Mouse (Mus musculus) neural tube, embryonic 11.5 days (tissue): ENCODE results near the gene Jmjd1c. TPM values are rescaled to one million over a fixed set of nuclear protein-coding genes. Genes with fewer than 3 reads are reported as not detected.

Source experiments
- ATAC-seq: fragments of 200-750 bp; cut with Nextera tagmentation; 2 replicates; pipeline ENCODE4 v1.8.0; 2017; ENCODE audit warnings: moderate number of reproducible peaks, mild to moderate bottlenecking, moderate TSS enrichment, moderate library complexity; ENCODE audit not compliant: insufficient read depth, low FRiP score, low TSS enrichment
- DNase-seq: peaks from one replicate; pipeline ENCODE4 v3.0.0-alpha.2; 2015; ENCODE audit warnings: low spot score
- H3K27ac ChIP-seq: fragments of 300-500 bp; sonication (generic); 2 replicates; pipeline ENCODE4 v1.5.1; 2014; ENCODE audit warnings: low read depth, mild to moderate bottlenecking, low read length
- H3K27me3 ChIP-seq: fragments of 300-500 bp; sonication (generic); 2 replicates; pipeline ENCODE4 v1.6.1; 2014; ENCODE audit warnings: mild to moderate bottlenecking, low read length, mixed read lengths; ENCODE audit not compliant: control insufficient read depth, insufficient read depth
- H3K36me3 ChIP-seq: fragments of 300-500 bp; sonication (generic); 2 replicates; pipeline ENCODE4 v1.6.1; 2014; ENCODE audit warnings: mild to moderate bottlenecking, low read length, moderate library complexity, mixed read lengths; ENCODE audit not compliant: control insufficient read depth, insufficient read depth
- H3K4me1 ChIP-seq: fragments of 300-500 bp; sonication (generic); 2 replicates; pipeline ENCODE4 v1.6.1; 2014; ENCODE audit warnings: low read length, mixed read lengths; ENCODE audit not compliant: control insufficient read depth, insufficient read depth
- H3K4me2 ChIP-seq: fragments of 300-500 bp; sonication (generic); 2 replicates; pipeline ENCODE4 v1.6.1; 2014; ENCODE audit warnings: low read depth, mild to moderate bottlenecking, moderate library complexity
- H3K4me3 ChIP-seq: fragments of 300-500 bp; sonication (generic); 2 replicates; pipeline ENCODE4 v1.5.1; 2014; ENCODE audit warnings: low read depth, low read length
- H3K9ac ChIP-seq: fragments of 300-500 bp; sonication (generic); 2 replicates; pipeline ENCODE4 v1.6.1; 2014; ENCODE audit warnings: mild to moderate bottlenecking, low read length
- H3K9me3 ChIP-seq: fragments of 300-500 bp; sonication (generic); 2 replicates; pipeline ENCODE4 v1.6.1; 2016; ENCODE audit warnings: low read length; ENCODE audit not compliant: control insufficient read depth
- WGBS: fragments of 180-500 bp; shearing (Covaris S2); extraction: QIAGEN DNeasy Blood & Tissue Kit; methylation state at CpG from one replicate; pipeline ENCODE4 v1.1.7; 2014; 5-methylcytosine and 5-hydroxymethylcytosine counted together
- polyA plus RNA-seq: library from polyadenylated mRNA; unstranded; fragments of >200 nt; fragmentation: Nextera tagmentation; extraction: Ambion mirVana; gene quantifications from 2 replicates; pipeline ENCODE4 v1.2.1, GENCODE M21; 2014

Gene Jmjd1c
- polyA plus RNA-seq, 1 experiment from 2014 or later: 47.6 TPM

GRCm38 (mm10) chr10:67223942-67224341 is 128.0 kb downstream of the Jmjd1c start:
- Histone ChIP-seq H3K9ac (no peak overlapping the region), H3K9me3 (no peaks in the 10 kb centered on the region), H3K27me3 (no peaks in the 10 kb centered on the region), H3K36me3 (peaks cover 9% of the 10 kb centered on the region; the same call in 1 of the 2 replicates), H3K4me3 (no peak overlapping the region), H3K27ac (no peak overlapping the region), H3K4me2 (no peak overlapping the region), H3K4me1 (no peaks in the 10 kb centered on the region)
- ATAC-seq: no peak
- no peak for DNase-seq
- 64% methylated on average over 3 of the region's 4 CpGs for WGBS

- Histone ChIP-seq H3K9ac (no peak overlapping the region), H3K4me1 (no peaks in the 10 kb centered on the region), H3K4me3 (no peak overlapping the region), H3K27me3 (no peaks in the 10 kb centered on the region), H3K27ac (no peak overlapping the region), H3K4me2 (no peak overlapping the region), H3K9me3 (no peaks in the 10 kb centered on the region), H3K36me3 (peaks cover 4% of the 10 kb centered on the region; the same call in 1 of the 2 replicates)
- DNase-seq (no peak), ATAC-seq (no peak)
- 93% methylated on average over 6 of the region's 6 CpGs for WGBS
Measured at GRCm38 (mm10) chr10:67225528-67225927, 129.6 kb downstream of the Jmjd1c start.

GRCm38 (mm10) chr10:67226109-67226508 is 130.2 kb downstream of the Jmjd1c start:
- H3K36me3 ChIP-seq: peaks cover 8% of the 10 kb centered on the region
- H3K4me3 ChIP-seq: no peak overlapping the region
- H3K27ac ChIP-seq: no peak overlapping the region
- 86% methylated on average over 7 of the region's 7 CpGs for WGBS
- ATAC-seq: no peak
- no peak overlapping the region for H3K9ac ChIP-seq
- H3K9me3 ChIP-seq: no peaks in the 10 kb centered on the region
- H3K27me3 ChIP-seq: no peaks in the 10 kb centered on the region
- H3K4me2 ChIP-seq: no peak overlapping the region
- DNase-seq: no peak
- no peaks in the 10 kb centered on the region for H3K4me1 ChIP-seq

- H3K4me2 ChIP-seq: no peak overlapping the region
- H3K4me3 ChIP-seq: no peak overlapping the region
- no peak overlapping the region for H3K27ac ChIP-seq
- no peak overlapping the region for H3K9ac ChIP-seq
- no peaks in the 10 kb centered on the region for H3K27me3 ChIP-seq
- H3K4me1 ChIP-seq: no peaks in the 10 kb centered on the region
- no peaks in the 10 kb centered on the region for H3K9me3 ChIP-seq
- 94% methylated on average over 14 of the region's 14 CpGs for WGBS
- no peak for DNase-seq
- H3K36me3 ChIP-seq: peaks cover 8% of the 10 kb centered on the region
- ATAC-seq: no peak
Measured at GRCm38 (mm10) chr10:67226543-67226942, 130.6 kb downstream of the Jmjd1c start.

- no peak for DNase-seq
- Histone ChIP-seq H3K4me3 (no peak overlapping the region), H3K27ac (no peak overlapping the region), H3K27me3 (no peaks in the 10 kb centered on the region), H3K9ac (no peak overlapping the region), H3K4me1 (no peaks in the 10 kb centered on the region), H3K9me3 (no peaks in the 10 kb centered on the region), H3K36me3 (peaks cover 13% of the 10 kb centered on the region), H3K4me2 (no peak overlapping the region)
- no peak for ATAC-seq
- WGBS: 65% methylated on average over 6 of the region's 6 CpGs
Measured at GRCm38 (mm10) chr10:67230439-67230838, 134.5 kb downstream of the Jmjd1c start.

GRCm38 (mm10) chr10:67247145-67247544 is 151.2 kb downstream of the Jmjd1c start:
- no peak for ATAC-seq
- Histone ChIP-seq H3K9me3 (no peaks in the 10 kb centered on the region), H3K4me1 (no peaks in the 10 kb centered on the region), H3K9ac (no peak overlapping the region), H3K4me3 (no peak overlapping the region), H3K27ac (no peak overlapping the region), H3K36me3 (peaks cover 5% of the 10 kb centered on the region), H3K4me2 (no peak overlapping the region), H3K27me3 (no peaks in the 10 kb centered on the region)
- 94% methylated on average over 4 of the region's 4 CpGs for WGBS
- DNase-seq: peak; percentile 50

GRCm38 (mm10) chr10:67249486-67249885 is 153.6 kb downstream of the Jmjd1c start:
- Histone ChIP-seq H3K27me3 (no peaks in the 10 kb centered on the region), H3K4me2 (no peak overlapping the region), H3K4me1 (no peaks in the 10 kb centered on the region), H3K4me3 (no peak overlapping the region), H3K27ac (no peak overlapping the region), H3K9me3 (no peaks in the 10 kb centered on the region), H3K9ac (no peak overlapping the region), H3K36me3 (peaks cover 9% of the 10 kb centered on the region)
- 96% methylated on average over 2 of the region's 2 CpGs for WGBS
- no peak for ATAC-seq
- DNase-seq: no peak

- Histone ChIP-seq H3K4me3 (no peak overlapping the region), H3K4me2 (no peak overlapping the region), H3K9me3 (no peaks in the 10 kb centered on the region), H3K36me3 (peaks cover 8% of the 10 kb centered on the region), H3K27me3 (no peaks in the 10 kb centered on the region), H3K27ac (no peak overlapping the region), H3K4me1 (no peaks in the 10 kb centered on the region), H3K9ac (no peak overlapping the region)
- ATAC-seq (no peak), DNase-seq (no peak)
- WGBS: 96% methylated on average over 6 of the region's 6 CpGs
Measured at GRCm38 (mm10) chr10:67250846-67251245, 154.9 kb downstream of the Jmjd1c start.

GRCm38 (mm10) chr10:67252353-67252752 is 156.4 kb downstream of the Jmjd1c start:
- Histone ChIP-seq H3K36me3 (peaks cover 9% of the 10 kb centered on the region), H3K27ac (no peak overlapping the region), H3K9ac (no peak overlapping the region), H3K4me2 (no peak overlapping the region), H3K9me3 (no peaks in the 10 kb centered on the region), H3K4me3 (no peak overlapping the region), H3K27me3 (no peaks in the 10 kb centered on the region), H3K4me1 (no peaks in the 10 kb centered on the region)
- ATAC-seq (no peak), DNase-seq (no peak)
- 64% methylated on average over 5 of the region's 5 CpGs for WGBS
